Mouse (Mus musculus) cerebellum, adult 2 months (tissue): ENCODE measurements around the gene Cep68. TPM values are rescaled to one million over a fixed set of nuclear protein-coding genes. Genes with fewer than 3 reads are reported as not detected.
A peak's percentile ranks its signal among the peaks of the same experiment; 100 is the strongest.
"Not testable (repeated sequence)": the region's sequence is repeated elsewhere in the genome, so short reads cannot be mapped to it uniquely, and the experiment has no call there.

ENCODE experiments used
- DNase-seq, 2 experiments: peaks; one replicate each; pipeline ENCODE4 v3.0.0; 2021
- H3K27ac ChIP-seq: fragments of 200-500 bp; 2 replicates; pipeline ENCODE4 v1.5.1; 2012; ENCODE audit warnings: low read length, control low read depth, inconsistent platforms; ENCODE audit not compliant: insufficient read depth
- H3K27me3 ChIP-seq: fragments of 200-500 bp; 2 replicates; pipeline ENCODE4 v1.6.1; 2012; ENCODE audit warnings: inconsistent platforms, mild to moderate bottlenecking, low read length, moderate library complexity; ENCODE audit not compliant: control insufficient read depth, insufficient read depth
- H3K4me1 ChIP-seq: fragments of 200-500 bp; 2 replicates; pipeline ENCODE4 v1.6.1; 2011; ENCODE audit warnings: low read length; ENCODE audit not compliant: control insufficient read depth, insufficient read depth
- H3K4me3 ChIP-seq: fragments of 200-500 bp; replicated peaks from 2 replicates; pipeline ENCODE3; 2011; ENCODE audit warnings: mild to moderate bottlenecking, low read depth, low read length, control low read depth; ENCODE audit not compliant: insufficient read depth
- CTCF ChIP-seq: fragments of 200-500 bp; IDR thresholded peaks from 2 replicates; pipeline ENCODE4 v1.5.1; 2011; ENCODE audit warnings: low read depth, mild to moderate bottlenecking, control low read depth, low read length, moderate library complexity, borderline replicate concordance; ENCODE audit not compliant: insufficient read depth
- POLR2A ChIP-seq: fragments of 200-500 bp; IDR thresholded peaks from 2 replicates; pipeline ENCODE4 v1.6.1; 2011; ENCODE audit warnings: low read length, control low read depth, borderline replicate concordance; ENCODE audit not compliant: insufficient read depth
- WGBS: fragments of 180-500 bp; shearing (Covaris S2); methylation state at CpG from one replicate; pipeline ENCODE4 v1.1.7; 2018; 5-methylcytosine and 5-hydroxymethylcytosine counted together
- polyA plus RNA-seq: library from polyadenylated mRNA; depleted of rRNA; stranded (reverse); fragments of >200 nt; gene quantifications from 2 replicates; pipeline ENCODE4 v1.2.3, GENCODE M21; 2012

Gene Cep68
- polyA plus RNA-seq, 1 experiment = 12.9 TPM

- no peaks in the 10 kb centered on the region; the same call in 1 of the 2 replicates for H3K4me1 ChIP-seq
- no peak overlapping the region for H3K4me3 ChIP-seq
- WGBS = 87% methylated on average over 5 of the region's 5 CpGs
- DNase-seq = no peak
- TF ChIP-seq CTCF = no peak
- no peak for TF ChIP-seq POLR2A
- no peaks in the 10 kb centered on the region for H3K27me3 ChIP-seq
- H3K27ac ChIP-seq = no peak overlapping the region
These were observed 20.6 kb downstream of the Cep68 start for GRCm38 (mm10) chr11:20228666-20229065.

GRCm38 (mm10) chr11:20225938-20226337 is 23.3 kb downstream of the Cep68 start:
- Histone ChIP-seq H3K27ac (no peak overlapping the region), H3K27me3 (no peaks in the 10 kb centered on the region), H3K4me3 (no peak overlapping the region), H3K4me1 (no peaks in the 10 kb centered on the region; the same call in 1 of the 2 replicates)
- 94% methylated on average over 4 of the region's 4 CpGs for WGBS
- DNase-seq = no peak
- TF ChIP-seq CTCF (no peak), POLR2A (no peak)

GRCm38 (mm10) chr11:20224196-20224595 is 25.0 kb downstream of the Cep68 start:
- H3K27ac ChIP-seq = no peak overlapping the region
- no peak for DNase-seq
- H3K27me3 ChIP-seq = no peaks in the 10 kb centered on the region
- WGBS = 80% methylated on average over 6 of the region's 6 CpGs
- H3K4me1 ChIP-seq = no peaks in the 10 kb centered on the region; the same call in 1 of the 2 replicates
- TF ChIP-seq CTCF (no peak), POLR2A (no peak)
- H3K4me3 ChIP-seq = no peak overlapping the region

- not testable (repeated sequence) for H3K4me3 ChIP-seq, H3K27me3 ChIP-seq, H3K4me1 ChIP-seq, DNase-seq, H3K27ac ChIP-seq
- WGBS = 100% methylated on average over 1 of the region's 1 CpGs
These were observed 27.6 kb downstream of the Cep68 start for GRCm38 (mm10) chr11:20221671-20222070.

- no peak overlapping the region for H3K27ac ChIP-seq
- DNase-seq = no peak
- H3K4me3 ChIP-seq = no peak overlapping the region
- WGBS = 94% methylated on average over 1 of the region's 1 CpGs
- no peak for TF ChIP-seq CTCF
- no peaks in the 10 kb centered on the region for H3K27me3 ChIP-seq
- H3K4me1 ChIP-seq = no peaks in the 10 kb centered on the region; the same call in none of the 2 replicates
These were observed 32.0 kb downstream of the Cep68 start for GRCm38 (mm10) chr11:20217227-20217626.

GRCm38 (mm10) chr11:20216415-20216814 is 32.8 kb downstream of the Cep68 start:
- no peaks in the 10 kb centered on the region for H3K27me3 ChIP-seq
- H3K27ac ChIP-seq = no peak overlapping the region
- TF ChIP-seq CTCF (no peak), POLR2A (no peak)
- WGBS = 87% methylated on average over 4 of the region's 4 CpGs
- H3K4me3 ChIP-seq = no peak overlapping the region
- no peak for DNase-seq
- no peaks in the 10 kb centered on the region; the same call in none of the 2 replicates for H3K4me1 ChIP-seq

- Histone ChIP-seq H3K4me3 (no peak overlapping the region), H3K4me1 (peaks cover 4% of the 10 kb centered on the region), H3K27ac (no peak overlapping the region), H3K27me3 (no peaks in the 10 kb centered on the region)
- TF ChIP-seq POLR2A = no peak
- peak; percentile 27; the same call in 1 of the 2 replicates for TF ChIP-seq CTCF
- 95% methylated on average over 1 of the region's 1 CpGs for WGBS
- no peak for DNase-seq
These were observed 34.5 kb downstream of the Cep68 start for GRCm38 (mm10) chr11:20214779-20215178.

GRCm38 (mm10) chr11:20211838-20212237 is 37.4 kb downstream of the Cep68 start:
- TF ChIP-seq POLR2A (no peak), CTCF (no peak)
- Histone ChIP-seq H3K27ac (no peak overlapping the region), H3K4me1 (peaks cover 4% of the 10 kb centered on the region), H3K27me3 (no peaks in the 10 kb centered on the region), H3K4me3 (no peak overlapping the region)
- no peak for DNase-seq
- 78% methylated on average over 2 of the region's 2 CpGs for WGBS

- no peak overlapping the region for H3K4me3 ChIP-seq
- TF ChIP-seq CTCF (no peak), POLR2A (no peak)
- peaks cover 4% of the 10 kb centered on the region; the same call in 1 of the 2 replicates for H3K4me1 ChIP-seq
- H3K27me3 ChIP-seq = no peaks in the 10 kb centered on the region
- 86% methylated on average over 2 of the region's 2 CpGs for WGBS
- no peak overlapping the region for H3K27ac ChIP-seq
- no peak for DNase-seq
These were observed 41.6 kb downstream of the Cep68 start for GRCm38 (mm10) chr11:20207589-20207988.
